Mouse (Mus musculus) thymus, adult 2 months (tissue): Measurements from ENCODE around the gene Ckap2. TPM values are rescaled to one million over a fixed set of nuclear protein-coding genes. Genes with fewer than 3 reads are reported as not detected.

ENCODE experiments used
- DNase-seq: peaks from one replicate; pipeline ENCODE4 v3.0.0; 2021
- H3K27ac ChIP-seq: fragments of 200-500 bp; 2 replicates; pipeline ENCODE4 v1.5.1; 2012; ENCODE audit warnings: low read length, control low read depth; ENCODE audit not compliant: control insufficient read depth, insufficient read depth
- H3K27me3 ChIP-seq: fragments of 200-500 bp; 2 replicates; pipeline ENCODE4 v1.6.1; 2012; ENCODE audit warnings: mild to moderate bottlenecking, low read length, moderate library complexity, mixed read lengths; ENCODE audit not compliant: control insufficient read depth, insufficient read depth
- H3K36me3 ChIP-seq: fragments of 200-500 bp; 2 replicates; pipeline ENCODE4 v1.6.1; 2012; ENCODE audit warnings: mild to moderate bottlenecking, low read length, moderate library complexity; ENCODE audit not compliant: control insufficient read depth, insufficient read depth
- H3K4me1 ChIP-seq: fragments of 200-500 bp; replicated peaks from 2 replicates; pipeline ENCODE4 v1.6.1; 2012; ENCODE audit warnings: low read length; ENCODE audit not compliant: control insufficient read depth, insufficient read depth
- H3K4me3 ChIP-seq: fragments of 200-500 bp; 2 replicates; pipeline ENCODE4 v1.5.1; 2012; ENCODE audit warnings: mild to moderate bottlenecking, low read length, control low read depth, moderate library complexity; ENCODE audit not compliant: control insufficient read depth, insufficient read depth
- CTCF ChIP-seq: fragments of 200-500 bp; IDR thresholded peaks from 2 replicates; pipeline ENCODE4 v1.5.1; 2012; ENCODE audit warnings: mild to moderate bottlenecking, control low read depth, low read length, moderate library complexity, borderline replicate concordance; ENCODE audit not compliant: control insufficient read depth, poor library complexity, insufficient read depth; ENCODE audit errors: extremely low read depth
- POLR2A ChIP-seq: fragments of 200-500 bp; IDR thresholded peaks from 2 replicates; pipeline ENCODE4 v1.6.1; 2012; ENCODE audit warnings: mild to moderate bottlenecking, low read length, control low read depth, moderate library complexity; ENCODE audit not compliant: control insufficient read depth, poor library complexity, insufficient read depth; ENCODE audit errors: extremely low read depth
- WGBS: fragments of 180-500 bp; shearing (Covaris S2); methylation state at CpG from one replicate; pipeline ENCODE4 v1.1.7; 2018; 5-methylcytosine and 5-hydroxymethylcytosine counted together
- polyA plus RNA-seq: library from polyadenylated mRNA; depleted of rRNA; stranded (reverse); fragments of >200 nt; gene quantifications from 2 replicates; pipeline ENCODE4 v1.2.3, GENCODE M21; 2012

The Ckap2 gene
- polyA plus RNA-seq, 1 experiment = 13.6 TPM

DNA sequence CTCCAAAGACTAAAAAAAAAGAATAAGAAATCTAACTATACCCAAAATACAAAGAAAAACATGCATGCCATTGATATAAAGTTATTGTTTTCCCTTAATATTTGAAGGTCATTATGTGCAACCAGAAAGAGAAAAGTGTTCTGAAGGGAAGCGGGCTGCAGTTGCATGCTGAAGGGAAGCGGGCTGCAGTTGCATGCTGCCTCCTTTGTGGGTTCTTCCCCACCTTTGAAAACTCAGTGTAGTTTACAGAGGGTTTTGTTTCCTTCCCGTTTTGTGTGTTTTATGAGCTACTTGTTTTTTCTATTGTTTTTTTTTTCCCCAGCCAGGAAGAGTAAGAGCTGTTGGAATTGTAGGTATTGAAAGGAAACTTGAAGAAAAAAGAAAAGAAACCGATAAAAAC is 21.9 kb upstream of the Ckap2 start:
- H3K27me3 ChIP-seq = no peaks in the 10 kb centered on the region
- H3K36me3 ChIP-seq = peaks cover 19% of the 10 kb centered on the region
- H3K27ac ChIP-seq = no peak overlapping the region
- no peaks in the 10 kb centered on the region; the same call in 1 of the 2 replicates for H3K4me1 ChIP-seq
- 20% methylated on average over 4 of the region's 4 CpGs for WGBS
- no peak overlapping the region for H3K4me3 ChIP-seq
- no peak for DNase-seq
- no peak for TF ChIP-seq POLR2A
- no peak for TF ChIP-seq CTCF

DNA sequence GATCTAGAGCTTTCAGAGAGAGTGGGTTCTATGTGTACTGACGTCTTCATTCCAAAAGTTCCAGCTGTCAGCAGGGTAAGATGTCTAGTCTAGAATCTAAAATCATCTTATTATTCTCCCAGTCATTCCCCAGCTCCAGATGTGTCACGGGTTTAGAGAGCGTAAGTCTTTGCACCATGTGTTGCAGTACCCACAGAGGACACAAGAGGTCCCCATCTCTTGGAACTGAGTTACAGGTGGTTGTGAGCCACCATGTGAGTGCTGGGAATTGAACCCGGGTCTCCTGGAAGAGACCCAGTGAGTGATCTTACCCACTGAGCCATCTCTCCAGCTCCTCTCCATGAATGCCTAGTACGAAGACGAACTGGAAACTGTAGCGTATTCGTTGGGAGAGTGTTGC is 13.9 kb upstream of the Ckap2 start:
- Histone ChIP-seq H3K4me3 (no peak overlapping the region), H3K27me3 (no peaks in the 10 kb centered on the region), H3K36me3 (peaks cover 20% of the 10 kb centered on the region), H3K27ac (no peak overlapping the region), H3K4me1 (peaks cover 9% of the 10 kb centered on the region)
- WGBS = 98% methylated on average over 8 of the region's 8 CpGs
- TF ChIP-seq POLR2A = no peak
- TF ChIP-seq CTCF = no peak
- DNase-seq = no peak

DNA sequence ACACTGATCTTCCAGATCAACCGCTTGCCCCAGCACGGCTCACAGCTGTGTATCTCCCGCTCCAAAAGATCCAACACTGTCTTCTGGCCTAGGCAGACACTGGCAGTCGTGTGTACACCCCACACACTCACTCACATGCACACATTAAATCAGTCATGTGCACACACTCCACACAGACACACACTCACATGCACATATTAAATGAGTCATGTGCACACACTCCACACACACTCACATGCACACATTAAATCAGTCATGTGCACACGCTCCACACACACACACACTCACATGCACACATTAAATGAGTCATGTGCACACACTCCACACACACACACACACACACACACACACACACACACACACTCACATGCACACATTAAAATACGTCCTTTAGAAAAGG is 12.3 kb upstream of the Ckap2 start:
- Histone ChIP-seq H3K4me3 (no peak overlapping the region), H3K4me1 (peaks cover 14% of the 10 kb centered on the region), H3K27me3 (no peaks in the 10 kb centered on the region), H3K27ac (no peak overlapping the region), H3K36me3 (peaks cover 20% of the 10 kb centered on the region)
- no peak for DNase-seq
- 95% methylated on average over 6 of the region's 6 CpGs for WGBS
- TF ChIP-seq CTCF (no peak), POLR2A (no peak)

DNA sequence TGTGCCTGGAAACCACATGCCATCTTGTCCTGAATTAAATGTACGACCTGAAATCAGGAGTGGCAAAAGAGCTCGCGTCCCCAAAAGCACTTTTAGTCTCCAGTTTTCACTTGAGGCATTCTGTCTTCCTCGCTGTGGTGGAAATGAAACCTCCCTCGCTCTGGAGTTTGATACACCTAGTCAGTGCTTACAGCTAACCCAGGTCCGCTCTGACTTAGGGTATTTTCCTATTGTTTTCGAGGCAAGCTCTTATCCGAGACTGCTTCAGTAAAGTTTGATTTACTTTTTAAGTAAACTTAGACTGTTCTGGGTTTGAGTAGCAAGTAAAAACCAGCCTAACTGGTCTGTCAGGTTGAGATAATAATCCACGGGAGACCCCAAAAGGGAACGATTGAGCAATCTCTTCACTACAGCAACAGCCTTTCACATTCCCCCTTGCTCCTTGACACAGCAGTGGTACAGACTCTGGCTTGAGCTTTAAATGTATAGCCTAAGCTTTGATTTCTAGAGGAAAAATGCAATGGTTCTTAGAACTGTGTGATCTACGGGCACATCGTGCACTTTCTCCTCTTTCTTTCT is 7.9 kb upstream of the Ckap2 start:
- H3K27ac ChIP-seq = no peak overlapping the region; the same call in 1 of the 2 replicates
- peaks cover 14% of the 10 kb centered on the region for H3K4me1 ChIP-seq
- peak overlapping the region; percentile 98 for H3K4me3 ChIP-seq
- no peaks in the 10 kb centered on the region for H3K36me3 ChIP-seq
- WGBS = 5% methylated on average over 12 of the region's 12 CpGs
- peak; percentile 32 for DNase-seq
- TF ChIP-seq POLR2A = no peak
- TF ChIP-seq CTCF = no peak
- no peaks in the 10 kb centered on the region for H3K27me3 ChIP-seq

DNA sequence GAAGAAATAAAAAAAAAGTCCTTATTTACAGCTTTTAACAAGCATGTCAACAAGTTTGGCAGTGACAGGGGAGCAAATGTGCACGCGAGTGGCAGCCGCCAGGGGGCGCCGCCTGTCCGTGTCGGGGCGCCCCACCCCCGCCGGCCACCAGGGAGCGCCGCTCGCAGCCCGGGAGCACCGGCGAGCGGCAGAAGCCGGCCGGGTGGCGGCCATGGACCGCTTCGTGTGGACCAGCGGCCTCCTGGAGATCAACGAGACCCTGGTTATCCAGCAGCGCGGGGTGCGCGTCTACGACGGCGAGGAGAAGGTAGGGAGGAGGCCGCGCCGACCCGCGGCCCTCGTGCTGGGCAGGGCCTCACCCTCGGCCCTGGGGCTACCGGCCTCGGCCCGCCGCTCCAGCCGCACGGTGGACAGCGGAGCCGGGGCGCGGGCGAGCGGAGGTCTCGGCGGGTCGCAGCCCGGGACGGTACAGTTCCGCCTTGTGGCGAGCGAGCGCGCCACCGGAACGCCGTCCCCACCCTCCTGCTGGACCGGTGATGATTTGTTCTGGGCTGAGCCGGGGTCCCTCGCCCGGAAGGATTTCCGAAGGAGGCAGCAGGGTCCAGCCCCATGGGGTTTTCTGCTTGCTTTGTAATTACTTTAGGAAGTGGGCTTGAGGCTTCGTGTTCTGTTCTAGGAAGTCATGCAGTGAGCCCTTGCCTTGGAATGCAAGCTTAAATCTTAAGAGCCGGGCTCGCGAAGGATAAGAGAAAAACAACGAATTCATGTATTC is 7.2 kb upstream of the Ckap2 start, which contains the start of gene Vps36:
Gene Vps36 (plus strand): TSS at position 150 of the 772 bp plus-strand sequence.
- H3K36me3 ChIP-seq = no peaks in the 10 kb centered on the region
- H3K4me1 ChIP-seq = peaks cover 14% of the 10 kb centered on the region
- H3K27ac ChIP-seq = peak within 1 kb of the TSS; percentile 37; the same call in 1 of the 2 replicates
- peak within 1 kb of the TSS; percentile 98 for H3K4me3 ChIP-seq
- H3K27me3 ChIP-seq = no peaks in the 10 kb centered on the region
- TF ChIP-seq POLR2A = no peak
- TF ChIP-seq CTCF = peak; percentile 100
- under 1% methylated on average over 72 of the region's 73 CpGs for WGBS
- peak; percentile 88 for DNase-seq

DNA sequence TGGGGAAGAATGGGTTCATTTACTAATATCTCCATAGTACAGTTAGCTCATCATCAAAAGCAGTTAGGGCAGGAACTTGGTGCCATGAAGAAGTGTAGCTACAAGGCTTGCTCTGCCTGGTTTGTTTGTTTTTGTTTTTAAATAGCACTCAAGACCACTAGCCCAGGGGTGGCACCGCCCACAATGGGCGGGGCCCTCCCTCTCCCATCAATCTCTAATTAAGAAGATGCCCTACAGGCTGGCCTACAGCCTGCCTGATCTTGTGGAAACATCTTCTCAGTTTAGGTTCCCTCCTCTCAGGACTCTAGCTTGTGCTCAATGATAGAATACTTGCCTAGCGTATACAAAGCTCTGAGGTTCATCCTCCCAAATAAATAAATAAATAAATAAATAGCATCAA is 735 bp downstream of the Ckap2 start:
- whole genome bisulfite sequencing = 6% methylated on average over 3 of the region's 3 CpGs
- H3K4me1 ChIP-seq = peaks cover 2% of the 10 kb centered on the region
- H3K27me3 ChIP-seq = no peaks in the 10 kb centered on the region
- TF ChIP-seq CTCF (no peak), POLR2A (no peak)
- H3K4me3 ChIP-seq = peak overlapping the region; percentile 24; the same call in 1 of the 2 replicates
- H3K36me3 ChIP-seq = no peaks in the 10 kb centered on the region
- H3K27ac ChIP-seq = no peak overlapping the region
- DNase-seq = no peak

DNA sequence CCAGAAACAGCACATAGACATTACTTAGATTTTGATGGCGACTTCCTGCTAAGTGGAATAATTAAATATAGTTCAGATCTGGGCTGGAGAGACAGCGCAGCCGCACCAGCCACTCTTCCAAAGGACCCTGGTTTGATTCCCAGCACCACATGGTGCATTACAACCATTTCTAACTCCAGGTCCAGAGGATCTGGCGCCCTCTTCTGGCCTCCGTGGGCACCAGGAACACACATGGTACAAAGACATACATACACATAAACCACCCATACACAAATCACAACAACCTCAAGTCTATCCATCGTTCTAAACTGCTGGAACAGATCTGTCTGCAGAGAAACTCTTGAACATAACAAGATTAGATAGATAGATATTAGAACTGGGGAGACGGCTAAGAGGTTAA is 9.7 kb downstream of the Ckap2 start:
- no peak for DNase-seq
- H3K36me3 ChIP-seq = peaks cover 21% of the 10 kb centered on the region
- no peaks in the 10 kb centered on the region for H3K27me3 ChIP-seq
- no peak overlapping the region for H3K4me3 ChIP-seq
- no peaks in the 10 kb centered on the region for H3K4me1 ChIP-seq
- 99% methylated on average over 7 of the region's 7 CpGs for WGBS
- H3K27ac ChIP-seq = no peak overlapping the region
- TF ChIP-seq CTCF (no peak), POLR2A (no peak)
